Mouse (Mus musculus) cerebellum, adult 2 months (tissue): ENCODE measurements at regions not wholly inside any gene's neighbourhood (a gene's known extent, or its start where the extent isn't known, plus 50 kb on each side); places are given as distances from the start of the nearest gene placed in this dataset.

Experiments
- DNase-seq, 2 experiments: peaks; one replicate each; pipeline ENCODE4 v3.0.0; 2021
- H3K27ac ChIP-seq: fragments of 200-500 bp; 2 replicates; pipeline ENCODE4 v1.5.1; 2012; ENCODE audit warnings: low read length, control low read depth, inconsistent platforms; ENCODE audit not compliant: insufficient read depth
- H3K27me3 ChIP-seq: fragments of 200-500 bp; 2 replicates; pipeline ENCODE4 v1.6.1; 2012; ENCODE audit warnings: inconsistent platforms, mild to moderate bottlenecking, low read length, moderate library complexity; ENCODE audit not compliant: control insufficient read depth, insufficient read depth
- H3K4me1 ChIP-seq: fragments of 200-500 bp; 2 replicates; pipeline ENCODE4 v1.6.1; 2011; ENCODE audit warnings: low read length; ENCODE audit not compliant: control insufficient read depth, insufficient read depth
- H3K4me3 ChIP-seq: fragments of 200-500 bp; replicated peaks from 2 replicates; pipeline ENCODE3; 2011; ENCODE audit warnings: mild to moderate bottlenecking, low read depth, low read length, control low read depth; ENCODE audit not compliant: insufficient read depth
- CTCF ChIP-seq: fragments of 200-500 bp; IDR thresholded peaks from 2 replicates; pipeline ENCODE4 v1.5.1; 2011; ENCODE audit warnings: low read depth, mild to moderate bottlenecking, control low read depth, low read length, moderate library complexity, borderline replicate concordance; ENCODE audit not compliant: insufficient read depth
- POLR2A ChIP-seq: fragments of 200-500 bp; IDR thresholded peaks from 2 replicates; pipeline ENCODE4 v1.6.1; 2011; ENCODE audit warnings: low read length, control low read depth, borderline replicate concordance; ENCODE audit not compliant: insufficient read depth
- WGBS: fragments of 180-500 bp; shearing (Covaris S2); methylation state at CpG from one replicate; pipeline ENCODE4 v1.1.7; 2018; 5-methylcytosine and 5-hydroxymethylcytosine counted together

DNA sequence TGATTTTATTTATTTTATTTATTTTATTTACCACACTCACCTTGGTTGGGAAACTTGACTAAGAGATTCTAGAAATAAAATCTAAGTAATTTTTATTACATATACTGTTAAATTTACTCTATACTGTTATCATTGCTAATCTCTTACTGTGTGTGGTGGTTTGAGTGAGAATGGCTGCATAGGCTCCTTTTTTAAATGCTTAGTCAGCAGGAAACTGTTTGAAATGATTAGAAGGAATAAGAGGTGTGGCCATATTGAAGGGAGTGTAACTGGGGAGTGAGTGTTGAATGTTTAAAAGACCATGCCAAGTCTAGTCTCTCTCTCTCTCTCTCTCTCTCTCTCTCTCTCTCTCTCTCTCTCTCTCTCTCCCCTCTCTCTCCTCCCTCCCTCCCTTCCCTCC is 157.9 kb upstream of the Phactr1 start:
- Histone ChIP-seq H3K27me3 (no peaks in the 10 kb centered on the region), H3K4me1 (no peaks in the 10 kb centered on the region), H3K4me3 (no peak overlapping the region), H3K27ac (no peak overlapping the region)
- no peak for DNase-seq
- no peak for TF ChIP-seq POLR2A
- no peak for TF ChIP-seq CTCF

DNA sequence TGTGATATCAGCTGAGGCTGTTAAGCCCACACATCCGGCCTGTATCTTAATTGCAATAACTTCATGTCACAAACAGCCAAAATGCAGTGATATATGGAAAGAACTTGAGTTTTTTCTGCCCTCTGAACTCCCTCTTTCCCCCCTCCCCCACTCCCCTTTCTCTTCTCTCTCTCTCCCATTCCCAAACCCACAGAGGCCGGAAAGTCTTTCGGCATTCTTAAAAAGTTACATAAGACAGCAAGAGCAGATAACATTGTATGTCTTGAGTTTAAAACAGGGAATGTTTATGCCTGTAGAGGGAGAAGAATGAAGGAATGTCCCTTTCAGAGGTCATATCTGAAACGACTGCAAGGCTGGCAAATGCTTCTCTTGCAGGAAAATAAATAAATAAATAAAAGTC is 154.3 kb upstream of the Phactr1 start:
- Histone ChIP-seq H3K27ac (no peak overlapping the region), H3K4me3 (no peak overlapping the region), H3K27me3 (no peaks in the 10 kb centered on the region), H3K4me1 (no peaks in the 10 kb centered on the region)
- no peak for TF ChIP-seq CTCF
- TF ChIP-seq POLR2A = no peak
- no peak for DNase-seq
- WGBS = 63% methylated on average over 4 of the region's 4 CpGs

DNA sequence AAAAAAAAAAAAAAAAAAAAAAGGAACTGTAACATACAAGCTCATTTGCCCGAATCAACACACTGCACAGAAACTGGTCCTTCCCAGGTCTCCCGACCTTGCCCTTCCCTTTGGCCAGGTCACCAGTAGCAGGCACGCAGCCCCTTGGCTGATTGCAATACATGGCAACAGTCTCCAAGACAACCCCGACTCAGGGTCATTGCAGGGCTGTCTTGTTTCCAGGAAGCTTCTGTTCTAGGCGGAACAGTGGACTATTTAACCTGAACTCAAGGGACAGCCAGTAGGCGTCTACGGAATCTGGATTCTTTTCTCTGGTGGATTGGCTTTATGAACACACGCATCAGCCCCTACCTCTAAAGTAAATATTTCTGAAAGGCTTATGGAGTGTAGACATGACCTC is 153.5 kb upstream of the Phactr1 start:
- WGBS = 26% methylated on average over 8 of the region's 8 CpGs
- H3K27ac ChIP-seq = no peak overlapping the region
- no peaks in the 10 kb centered on the region for H3K27me3 ChIP-seq
- TF ChIP-seq CTCF (no peak), POLR2A (no peak)
- DNase-seq = peak in 1 of 2 experiments; percentile 10
- no peaks in the 10 kb centered on the region for H3K4me1 ChIP-seq
- no peak overlapping the region for H3K4me3 ChIP-seq

DNA sequence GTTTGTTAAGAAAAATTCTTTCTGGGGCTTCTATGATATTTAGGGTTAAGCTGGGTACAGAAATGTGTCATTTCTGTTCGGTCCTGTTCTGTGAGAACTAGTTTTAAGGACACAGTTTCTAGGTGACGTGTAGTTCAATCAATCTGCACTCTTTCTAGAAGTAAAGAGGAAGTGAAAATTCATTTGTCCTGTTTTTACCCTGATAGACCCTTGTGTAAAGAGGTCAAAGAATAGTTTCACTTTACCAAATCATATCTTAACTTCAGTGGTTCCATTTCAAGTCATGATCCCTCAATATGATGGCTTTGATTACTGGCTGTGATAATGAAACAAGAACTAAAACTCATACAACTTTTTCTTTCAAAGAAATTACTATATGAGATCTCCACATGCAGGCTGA is 152.3 kb upstream of the Phactr1 start:
- 86% methylated on average over 2 of the region's 2 CpGs for WGBS
- H3K27ac ChIP-seq = no peak overlapping the region
- DNase-seq = no peak
- TF ChIP-seq POLR2A = no peak
- no peak for TF ChIP-seq CTCF
- no peaks in the 10 kb centered on the region for H3K27me3 ChIP-seq
- no peak overlapping the region for H3K4me3 ChIP-seq
- H3K4me1 ChIP-seq = no peaks in the 10 kb centered on the region

DNA sequence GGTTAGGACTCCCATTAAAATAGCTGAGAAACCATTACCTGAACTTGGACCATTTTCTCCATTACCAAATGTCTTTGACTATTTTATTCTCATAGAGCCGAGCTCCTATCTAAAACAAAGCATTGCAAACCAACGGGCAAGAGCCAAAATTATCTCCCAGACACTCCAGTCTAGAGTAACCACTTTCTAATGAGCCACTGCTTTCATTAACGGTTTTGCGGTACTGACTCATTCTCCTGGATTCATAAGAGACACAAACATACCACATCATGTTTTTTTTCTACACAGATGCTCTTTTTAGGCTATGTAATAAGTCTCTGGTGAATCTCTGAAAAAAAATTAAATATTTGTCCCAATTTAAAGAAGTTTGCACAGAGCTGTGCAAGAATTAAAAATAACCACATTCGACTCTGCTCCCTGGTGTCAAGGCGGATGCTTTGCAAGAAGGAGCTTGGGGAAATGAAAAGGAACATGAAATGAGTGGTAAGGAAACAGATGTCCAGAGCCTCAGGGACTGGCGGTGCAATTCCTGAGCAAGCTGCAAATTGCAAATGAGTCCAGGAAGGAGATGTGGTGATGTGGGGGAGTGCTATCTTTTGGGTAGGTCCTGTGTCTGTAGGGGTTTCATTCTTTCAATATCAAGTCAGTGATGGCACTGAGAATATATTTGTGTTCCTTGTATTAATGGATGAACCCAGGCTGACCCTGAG is 143.8 kb upstream of the Phactr1 start:
- no peak overlapping the region for H3K27ac ChIP-seq
- DNase-seq = no peak
- no peaks in the 10 kb centered on the region for H3K4me1 ChIP-seq
- 82% methylated on average over 7 of the region's 7 CpGs for WGBS
- no peak for TF ChIP-seq CTCF
- no peak for TF ChIP-seq POLR2A
- H3K27me3 ChIP-seq = no peaks in the 10 kb centered on the region
- no peak overlapping the region for H3K4me3 ChIP-seq

DNA sequence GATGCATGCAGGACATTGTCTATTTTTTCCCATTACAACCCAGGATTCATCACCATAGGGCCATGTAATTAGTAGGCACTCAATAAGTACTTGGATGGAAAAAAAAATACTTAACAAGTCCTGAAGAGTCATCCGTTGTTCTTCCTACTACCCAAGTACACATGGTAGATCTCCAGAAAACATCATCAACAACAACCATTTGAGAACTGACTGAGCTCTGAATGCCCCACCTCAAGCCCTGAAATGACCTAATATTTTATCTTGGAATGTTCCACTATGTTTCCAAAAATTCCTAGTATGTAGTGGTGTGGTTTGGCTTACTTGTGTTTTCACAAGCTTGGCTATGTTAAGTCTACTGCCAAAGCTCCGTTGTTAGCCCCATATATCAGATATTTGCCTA is 142.4 kb upstream of the Phactr1 start:
- Histone ChIP-seq H3K27ac (no peak overlapping the region), H3K4me1 (no peaks in the 10 kb centered on the region), H3K27me3 (no peaks in the 10 kb centered on the region), H3K4me3 (no peak overlapping the region)
- TF ChIP-seq POLR2A (no peak), CTCF (no peak)
- no peak for DNase-seq
- 83% methylated on average over 2 of the region's 2 CpGs for WGBS

DNA sequence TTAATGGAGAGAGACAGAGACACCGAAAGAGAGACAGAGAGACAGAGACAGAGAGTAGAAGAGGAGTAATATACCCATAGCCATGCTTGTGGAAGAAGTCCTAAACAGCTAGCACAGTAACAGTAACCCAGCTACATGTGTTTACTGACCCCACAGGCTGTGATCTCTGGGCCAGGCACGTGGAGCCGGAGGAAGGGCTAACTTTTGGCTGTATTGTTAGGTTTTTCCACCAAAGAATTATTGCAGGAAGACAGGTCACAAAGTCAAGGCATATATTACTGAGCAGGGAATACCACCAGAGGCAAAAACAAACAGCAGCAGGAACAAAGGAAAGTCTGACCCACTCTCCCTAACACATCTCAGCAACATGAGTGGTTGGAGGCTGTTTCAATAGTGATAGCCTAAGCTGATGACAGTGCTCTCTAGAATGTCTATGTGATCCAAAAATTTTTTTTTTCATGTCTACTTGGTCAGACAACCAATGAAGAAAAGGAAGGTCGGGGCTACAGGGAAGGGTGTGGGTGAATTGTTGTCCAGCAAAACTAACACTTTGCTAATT is 135.8 kb upstream of the Phactr1 start:
- Histone ChIP-seq H3K27me3 (no peaks in the 10 kb centered on the region), H3K27ac (no peak overlapping the region), H3K4me1 (no peaks in the 10 kb centered on the region), H3K4me3 (no peak overlapping the region)
- DNase-seq = no peak
- 88% methylated on average over 4 of the region's 4 CpGs for WGBS
- TF ChIP-seq CTCF (no peak), POLR2A (no peak)

DNA sequence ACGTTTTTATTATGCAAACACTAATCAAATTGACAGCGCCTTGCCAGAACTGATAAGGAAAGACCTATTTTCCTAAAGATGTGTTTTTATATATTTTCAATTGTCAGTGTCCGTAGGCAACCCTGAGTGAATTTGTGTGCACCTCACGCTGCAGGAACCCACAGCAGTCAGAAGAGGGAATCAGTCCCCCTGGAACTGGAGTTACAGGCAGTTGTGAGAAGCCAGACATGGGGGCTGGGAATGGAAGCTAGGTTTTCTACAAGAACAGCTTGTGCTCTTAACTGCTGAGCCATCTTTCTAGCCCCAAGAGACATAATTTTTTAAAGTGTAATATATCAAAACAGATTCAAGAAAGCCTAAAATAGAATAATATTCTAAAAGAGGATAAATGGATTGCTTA is 134.0 kb upstream of the Phactr1 start:
- TF ChIP-seq CTCF = no peak
- TF ChIP-seq POLR2A = no peak
- H3K27me3 ChIP-seq = no peaks in the 10 kb centered on the region
- 72% methylated on average over 4 of the region's 4 CpGs for WGBS
- H3K4me3 ChIP-seq = no peak overlapping the region
- no peak for DNase-seq
- no peak overlapping the region for H3K27ac ChIP-seq
- no peaks in the 10 kb centered on the region for H3K4me1 ChIP-seq
